Mouse (Mus musculus) embryonic facial prominence, embryonic 15.5 days (tissue): ENCODE data around the gene Med9. TPM values are rescaled to one million over a fixed set of nuclear protein-coding genes. Genes with fewer than 3 reads are reported as not detected.
"Not testable (repeated sequence)": the region's sequence is repeated elsewhere in the genome, so short reads cannot be mapped to it uniquely, and the experiment has no call there.

Experiments used
- ATAC-seq: fragments of 200-750 bp; cut with Nextera tagmentation; 2 replicates; pipeline ENCODE4 v1.8.0; 2017; ENCODE audit warnings: low read depth, moderate TSS enrichment; ENCODE audit not compliant: insufficient number of reproducible peaks, low FRiP score, low TSS enrichment
- H3K27ac ChIP-seq: fragments of 300-500 bp; sonication (generic); replicated peaks from 2 replicates; pipeline ENCODE4 v1.5.1; 2015; ENCODE audit warnings: mild to moderate bottlenecking, inconsistent platforms
- H3K27me3 ChIP-seq: fragments of 300-500 bp; sonication (generic); 2 replicates; pipeline ENCODE4 v1.6.1; 2015; ENCODE audit warnings: inconsistent platforms
- H3K36me3 ChIP-seq: fragments of 300-500 bp; sonication (generic); 2 replicates; pipeline ENCODE4 v1.6.1; 2015; ENCODE audit warnings: mild to moderate bottlenecking, inconsistent platforms
- H3K4me1 ChIP-seq: fragments of 300-500 bp; sonication (generic); 2 replicates; pipeline ENCODE4 v1.6.1; 2015; ENCODE audit warnings: inconsistent platforms
- H3K4me2 ChIP-seq: fragments of 300-500 bp; sonication (generic); replicated peaks from 2 replicates; pipeline ENCODE4 v1.6.1; 2015; ENCODE audit warnings: mild to moderate bottlenecking, inconsistent platforms
- H3K4me3 ChIP-seq: fragments of 300-500 bp; sonication (generic); replicated peaks from 2 replicates; pipeline ENCODE4 v1.5.1; 2015; ENCODE audit warnings: mild to moderate bottlenecking, inconsistent platforms
- H3K9ac ChIP-seq: fragments of 300-500 bp; sonication (generic); 2 replicates; pipeline ENCODE4 v1.6.1; 2015; ENCODE audit warnings: inconsistent platforms
- H3K9me3 ChIP-seq: fragments of 300-500 bp; sonication (generic); replicated peaks from 2 replicates; pipeline ENCODE4 v1.6.1; 2016; ENCODE audit warnings: inconsistent platforms
- WGBS: fragments of 180-500 bp; shearing (Covaris S2); methylation state at CpG from one replicate; pipeline ENCODE4 v1.1.7; 2015; 5-methylcytosine and 5-hydroxymethylcytosine counted together
- polyA plus RNA-seq: library from polyadenylated mRNA; unstranded; fragments of >200 nt; fragmentation: Nextera tagmentation; extraction: Ambion mirVana; gene quantifications from 2 replicates; pipeline ENCODE4 v1.2.1, GENCODE M21; 2015

The Med9 gene
- polyA plus RNA-seq, 1 experiment from 2014 or later, result 39.4 TPM

GRCm38 (mm10) chr11:59919401-59919800, 28.6 kb upstream of the Med9 start:
- no peak for ATAC-seq
- Histone ChIP-seq H3K36me3 (no peaks in the 10 kb centered on the region), H3K4me1 (0 out of 2 replicates have a peak, but pooled peaks cover 4% of the 10 kb centered on the region), H3K4me2 (no peak overlapping the region), H3K27me3 (no peaks in the 10 kb centered on the region), H3K9me3 (no peaks in the 10 kb centered on the region), H3K9ac (no peak overlapping the region), H3K4me3 (no peak overlapping the region), H3K27ac (no peak overlapping the region)
- WGBS, result 71% methylated on average over 3 of the region's 3 CpGs

- Histone ChIP-seq H3K36me3 (no peaks in the 10 kb centered on the region), H3K9me3 (no peaks in the 10 kb centered on the region), H3K9ac (no peak overlapping the region), H3K4me3 (no peak overlapping the region), H3K4me2 (no peak overlapping the region), H3K27ac (no peak overlapping the region), H3K4me1 (0 out of 2 replicates have a peak, but pooled peaks cover 4% of the 10 kb centered on the region), H3K27me3 (no peaks in the 10 kb centered on the region)
- ATAC-seq, result no peak
- 51% methylated on average over 5 of the region's 5 CpGs for WGBS
Observed at GRCm38 (mm10) chr11:59920331-59920730, 27.7 kb upstream of the Med9 start.

- no peak for ATAC-seq
- no peak overlapping the region for H3K4me2 ChIP-seq
Observed at GRCm38 (mm10) chr11:59921265-59921664, 26.7 kb upstream of the Med9 start.

DNA sequence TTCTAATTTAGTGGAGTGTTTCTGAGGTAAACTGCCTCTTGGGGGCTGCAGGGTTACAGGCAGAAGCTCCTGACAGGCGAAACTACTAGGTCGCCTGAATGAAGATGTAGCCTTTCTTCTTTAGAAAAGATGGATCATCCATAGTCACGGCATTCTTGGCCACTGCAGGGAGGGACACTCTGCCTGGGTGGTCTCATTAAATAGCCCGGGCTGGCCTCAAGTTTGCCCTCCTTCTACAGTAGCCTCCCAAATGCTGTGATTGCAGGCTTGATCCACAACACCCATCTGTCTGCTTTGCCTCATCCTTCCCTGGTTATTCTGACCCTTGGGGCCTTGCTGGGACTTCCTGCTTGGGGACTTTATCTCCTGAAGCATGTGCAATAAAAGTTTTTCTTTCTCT, 18.0 kb upstream of the Med9 start:
- Histone ChIP-seq H3K27me3 (0 out of 2 replicates have a peak, but pooled peaks cover 7% of the 10 kb centered on the region), H3K4me2 (no peak overlapping the region), H3K9me3 (no peaks in the 10 kb centered on the region), H3K27ac (no peak overlapping the region), H3K36me3 (no peaks in the 10 kb centered on the region), H3K4me1 (no peaks in the 10 kb centered on the region), H3K4me3 (no peak overlapping the region), H3K9ac (no peak overlapping the region)
- no peak for ATAC-seq
- 66% methylated on average over 4 of the region's 4 CpGs for WGBS

More at GRCm38 (mm10) chr11:59921265-59921664, 26.7 kb upstream of the Med9 start:
- WGBS, result 15% methylated on average over 7 of the region's 7 CpGs
- Histone ChIP-seq H3K36me3 (no peaks in the 10 kb centered on the region), H3K9ac (no peak overlapping the region), H3K27me3 (no peaks in the 10 kb centered on the region), H3K27ac (no peak overlapping the region), H3K4me1 (0 out of 2 replicates have a peak, but pooled peaks cover 4% of the 10 kb centered on the region), H3K4me3 (no peak overlapping the region), H3K9me3 (no peaks in the 10 kb centered on the region)

- no peaks in the 10 kb centered on the region for H3K9me3 ChIP-seq
- ATAC-seq, result no peak
- no peaks in the 10 kb centered on the region for H3K4me1 ChIP-seq
- H3K27me3 ChIP-seq, result 0 out of 2 replicates have a peak, but pooled peaks cover 7% of the 10 kb centered on the region
- no peak overlapping the region for H3K27ac ChIP-seq
- WGBS, result 67% methylated on average over 9 of the region's 9 CpGs
- no peaks in the 10 kb centered on the region for H3K36me3 ChIP-seq
- no peak overlapping the region for H3K4me3 ChIP-seq
- H3K4me2 ChIP-seq, result no peak overlapping the region
- H3K9ac ChIP-seq, result no peak overlapping the region
Observed at GRCm38 (mm10) chr11:59932560-59933337, 15.3 kb upstream of the Med9 start.

DNA sequence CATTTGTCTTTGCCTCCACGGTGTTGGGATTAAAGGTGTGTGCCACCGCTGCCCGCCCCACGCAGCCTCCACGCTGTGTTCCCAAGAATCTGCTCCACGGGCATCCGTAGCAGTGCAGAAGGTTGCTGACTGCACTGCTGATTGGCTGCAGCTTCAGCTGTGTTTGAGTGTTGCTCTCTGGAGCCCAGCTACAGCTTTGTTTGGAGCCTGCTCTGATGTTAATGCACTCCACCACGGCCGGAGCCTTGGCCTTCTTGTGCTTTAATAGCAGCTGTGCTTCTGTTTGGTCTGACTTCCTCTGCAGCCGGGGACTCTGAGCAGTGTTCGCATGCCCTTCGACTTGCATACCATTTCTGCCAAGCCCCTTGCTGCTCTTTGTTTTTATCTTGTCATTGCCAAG, 14.1 kb upstream of the Med9 start:
- 48% methylated on average over 12 of the region's 12 CpGs for WGBS
- H3K36me3 ChIP-seq, result no peaks in the 10 kb centered on the region
- H3K4me3 ChIP-seq, result no peak overlapping the region
- H3K9ac ChIP-seq, result no peak overlapping the region
- H3K27me3 ChIP-seq, result 0 out of 2 replicates have a peak, but pooled peaks cover 7% of the 10 kb centered on the region
- H3K4me2 ChIP-seq, result no peak overlapping the region
- no peak for ATAC-seq
- no peaks in the 10 kb centered on the region for H3K9me3 ChIP-seq
- no peak overlapping the region for H3K27ac ChIP-seq
- no peaks in the 10 kb centered on the region for H3K4me1 ChIP-seq

GRCm38 (mm10) chr11:59937023-59937422, 11.0 kb upstream of the Med9 start:
- H3K36me3 ChIP-seq, result no peaks in the 10 kb centered on the region
- no peak overlapping the region for H3K9ac ChIP-seq
- H3K27ac ChIP-seq, result no peak overlapping the region
- WGBS, result 69% methylated on average over 3 of the region's 3 CpGs
- H3K4me3 ChIP-seq, result no peak overlapping the region
- no peak overlapping the region for H3K4me2 ChIP-seq
- H3K4me1 ChIP-seq, result no peaks in the 10 kb centered on the region
- no peaks in the 10 kb centered on the region for H3K9me3 ChIP-seq
- ATAC-seq, result no peak
- no peaks in the 10 kb centered on the region for H3K27me3 ChIP-seq

DNA sequence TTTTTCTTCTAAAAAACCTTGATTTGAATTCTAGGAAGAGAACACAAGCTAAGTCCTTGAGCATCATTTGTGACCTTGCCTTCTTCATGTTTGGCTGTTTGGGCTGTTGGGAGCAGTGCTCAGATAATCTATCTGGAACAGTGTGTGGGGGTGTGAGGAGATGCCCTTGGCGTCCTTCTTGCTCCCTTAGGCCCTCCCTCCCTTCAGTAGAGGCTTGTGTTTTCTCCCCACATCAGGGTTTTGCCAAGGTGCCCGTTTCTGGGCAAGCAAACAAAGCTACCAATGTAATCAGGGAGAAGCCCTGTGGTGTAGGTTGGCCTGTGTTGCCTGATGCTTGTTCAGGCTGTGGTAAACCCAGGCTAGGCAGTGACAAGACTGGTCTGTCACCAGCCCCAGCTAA, 10.4 kb upstream of the Med9 start:
- Histone ChIP-seq H3K4me1 (no peaks in the 10 kb centered on the region), H3K36me3 (no peaks in the 10 kb centered on the region), H3K4me2 (no peak overlapping the region), H3K4me3 (no peak overlapping the region), H3K9ac (no peak overlapping the region), H3K27ac (no peak overlapping the region), H3K27me3 (no peaks in the 10 kb centered on the region), H3K9me3 (no peaks in the 10 kb centered on the region)
- ATAC-seq, result no peak
- 42% methylated on average over 2 of the region's 2 CpGs for WGBS

GRCm38 (mm10) chr11:59939821-59940220, 8.2 kb upstream of the Med9 start:
- Histone ChIP-seq H3K9me3 (no peaks in the 10 kb centered on the region), H3K4me3 (no peak overlapping the region), H3K36me3 (no peaks in the 10 kb centered on the region), H3K9ac (no peak overlapping the region), H3K4me1 (no peaks in the 10 kb centered on the region), H3K27me3 (no peaks in the 10 kb centered on the region), H3K4me2 (no peak overlapping the region), H3K27ac (no peak overlapping the region)
- no peak for ATAC-seq
- 60% methylated on average over 1 of the region's 1 CpGs for WGBS

GRCm38 (mm10) chr11:59940645-59941044, 7.4 kb upstream of the Med9 start:
- Histone ChIP-seq H3K9me3 (no peaks in the 10 kb centered on the region), H3K4me1 (no peaks in the 10 kb centered on the region), H3K27me3 (no peaks in the 10 kb centered on the region), H3K27ac (no peak overlapping the region), H3K4me2 (no peak overlapping the region), H3K9ac (no peak overlapping the region), H3K4me3 (no peak overlapping the region), H3K36me3 (no peaks in the 10 kb centered on the region)
- no peak for ATAC-seq
- WGBS, result 67% methylated on average over 3 of the region's 3 CpGs

DNA sequence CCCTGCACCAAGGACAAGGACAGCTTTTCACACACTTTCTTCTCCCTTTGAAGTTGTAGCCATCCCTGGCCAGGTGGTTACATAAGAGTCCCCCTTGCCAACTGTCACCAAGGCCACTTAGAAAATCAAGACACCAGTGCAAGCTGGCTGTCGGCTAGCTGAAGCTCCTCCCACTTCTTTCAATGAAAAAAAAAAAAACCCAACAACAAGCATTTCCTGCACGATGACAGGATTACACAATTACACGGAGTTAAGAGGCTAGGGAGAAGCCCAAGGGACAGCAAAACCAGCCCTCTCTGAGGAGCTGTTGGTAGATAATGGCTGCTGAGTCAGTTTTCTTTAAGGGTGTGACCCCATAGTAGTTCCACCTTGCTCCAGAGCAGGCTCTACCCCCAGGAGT, 6.6 kb upstream of the Med9 start:
- Histone ChIP-seq H3K36me3 (no peaks in the 10 kb centered on the region), H3K4me1 (no peaks in the 10 kb centered on the region), H3K27ac (no peak overlapping the region), H3K9ac (no peak overlapping the region), H3K4me2 (no peak overlapping the region), H3K9me3 (no peaks in the 10 kb centered on the region), H3K4me3 (no peak overlapping the region), H3K27me3 (no peaks in the 10 kb centered on the region)
- no peak for ATAC-seq
- WGBS, result 11% methylated on average over 3 of the region's 3 CpGs

GRCm38 (mm10) chr11:59944855-59945254, 3.2 kb upstream of the Med9 start:
- not testable (repeated sequence) for H3K4me2 ChIP-seq, H3K4me3 ChIP-seq, ATAC-seq, H3K36me3 ChIP-seq, H3K27me3 ChIP-seq, H3K9me3 ChIP-seq, H3K9ac ChIP-seq, H3K27ac ChIP-seq
- WGBS, result 84% methylated on average over 10 of the region's 10 CpGs
- peaks cover 11% of the 10 kb centered on the region for H3K4me1 ChIP-seq
